Mouse (Mus musculus) stomach, postnatal 0 days (tissue): ENCODE data around the gene Kif2a. TPM values are rescaled to one million over a fixed set of nuclear protein-coding genes. Genes with fewer than 3 reads are reported as not detected.
A peak's percentile ranks its signal among the peaks of the same experiment; 100 is the strongest.

Source experiments
- ATAC-seq: fragments of 200-750 bp; cut with Nextera tagmentation; 2 replicates; pipeline ENCODE4 v1.8.0; 2017; ENCODE audit not compliant: low FRiP score, low TSS enrichment
- DNase-seq: peaks from one replicate; pipeline ENCODE4 v3.0.0-alpha.2; 2016; ENCODE audit warnings: low spot score
- H3K27ac ChIP-seq: fragments of 300-500 bp; sonication (generic); replicated peaks from 2 replicates; pipeline ENCODE4 v1.5.1; 2014; ENCODE audit warnings: mild to moderate bottlenecking, control low read depth
- H3K27me3 ChIP-seq: fragments of 300-500 bp; sonication (generic); 2 replicates; pipeline ENCODE4 v1.6.1; 2014; ENCODE audit warnings: low read length; ENCODE audit not compliant: control insufficient read depth, insufficient read depth
- H3K36me3 ChIP-seq: fragments of 300-500 bp; sonication (generic); 2 replicates; pipeline ENCODE4 v1.6.1; 2014; ENCODE audit warnings: low read length, mixed read lengths; ENCODE audit not compliant: control insufficient read depth, insufficient read depth
- H3K4me1 ChIP-seq: fragments of 300-500 bp; sonication (generic); replicated peaks from 2 replicates; pipeline ENCODE4 v1.6.1; 2014; ENCODE audit warnings: antibody characterized with exemption; ENCODE audit not compliant: control insufficient read depth, insufficient read depth
- H3K4me2 ChIP-seq: fragments of 300-500 bp; sonication (generic); replicated peaks from 2 replicates; pipeline ENCODE4 v1.6.1; 2014; ENCODE audit warnings: low read depth, mild to moderate bottlenecking, control low read depth, moderate library complexity
- H3K4me3 ChIP-seq: fragments of 300-500 bp; sonication (generic); 2 replicates; pipeline ENCODE4 v1.5.1; 2014; ENCODE audit warnings: low read depth, low read length, control low read depth
- H3K9ac ChIP-seq: fragments of 300-500 bp; sonication (generic); 2 replicates; pipeline ENCODE4 v1.6.1; 2014; ENCODE audit warnings: mild to moderate bottlenecking, low read length, control low read depth, mixed read lengths
- H3K9me3 ChIP-seq: fragments of 300-500 bp; sonication (generic); 2 replicates; pipeline ENCODE4 v1.6.1; 2016; ENCODE audit warnings: low read length; ENCODE audit not compliant: control insufficient read depth
- CTCF ChIP-seq: IDR thresholded peaks from 2 replicates; pipeline ENCODE4 v1.5.1; 2016; ENCODE audit warnings: antibody characterized with exemption, low read depth, mild to moderate bottlenecking, moderate library complexity
- EP300 ChIP-seq: optimal IDR thresholded peaks from 2 replicates; pipeline ENCODE3; 2016; ENCODE audit warnings: antibody characterized with exemption
- WGBS: fragments of 180-500 bp; shearing (Covaris S2); extraction: QIAGEN DNeasy Blood & Tissue Kit; methylation state at CpG from one replicate; pipeline ENCODE4 v1.1.7; 2014; 5-methylcytosine and 5-hydroxymethylcytosine counted together
- polyA plus RNA-seq: library from polyadenylated mRNA; unstranded; fragments of >200 nt; fragmentation: Nextera tagmentation; extraction: Ambion mirVana; gene quantifications from 2 replicates; pipeline ENCODE4 v1.2.1, GENCODE M21; 2015

Kif2a gene
- polyA plus RNA-seq, 1 experiment from 2014 or later = 16.7 TPM

DNA sequence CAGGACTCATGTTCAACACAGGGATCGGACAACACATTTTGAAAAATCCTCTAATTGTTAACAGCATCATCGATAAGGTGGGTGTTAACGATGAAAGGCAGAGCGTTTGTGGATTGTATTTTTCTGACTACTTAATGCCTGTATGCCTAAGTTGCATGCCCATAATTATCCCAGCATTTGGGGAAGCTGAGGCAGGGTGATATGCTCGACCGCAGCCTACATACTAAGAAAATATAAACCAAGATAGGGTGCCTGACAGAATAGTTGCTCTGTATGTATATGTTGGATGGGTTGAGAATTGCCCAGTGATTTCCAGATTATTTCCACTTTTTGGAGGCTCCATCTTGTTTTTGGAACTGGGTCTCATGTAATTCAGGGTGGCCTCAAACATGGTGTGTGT is 74.3 kb downstream of the Kif2a start:
- peak overlapping the region; percentile 65 for H3K4me2 ChIP-seq
- WGBS = 4% methylated on average over 6 of the region's 6 CpGs
- peak overlapping the region; percentile 94 for H3K9ac ChIP-seq
- H3K27me3 ChIP-seq = no peaks in the 10 kb centered on the region
- DNase-seq (no peak), ATAC-seq (no peak)
- peaks cover 9% of the 10 kb centered on the region for H3K36me3 ChIP-seq
- peaks cover 7% of the 10 kb centered on the region; the same call in 1 of the 2 replicates for H3K4me1 ChIP-seq
- peak overlapping the region; percentile 97 for H3K4me3 ChIP-seq
- peak overlapping the region; percentile 87; the same call in 1 of the 2 replicates for H3K27ac ChIP-seq
- TF ChIP-seq CTCF (no peak), EP300 (no peak)
- H3K9me3 ChIP-seq = no peaks in the 10 kb centered on the region

GRCm38 (mm10) chr13:106946594-106947540 is 75.1 kb downstream of the Kif2a start, which contains the start of gene Dimt1:
Dimt1 (plus strand) TSS chr13:106947127.
- DNase-seq (peak; percentile 96), ATAC-seq (peak; percentile 100)
- Histone ChIP-seq H3K4me2 (peak within 1 kb of the TSS; percentile 66), H3K27ac (peak within 1 kb of the TSS; percentile 87), H3K9me3 (no peaks in the 10 kb centered on the region), H3K4me3 (peak within 1 kb of the TSS; percentile 97), H3K4me1 (peaks cover 7% of the 10 kb centered on the region; the same call in 1 of the 2 replicates), H3K9ac (peak within 1 kb of the TSS; percentile 94), H3K36me3 (peaks cover 6% of the 10 kb centered on the region), H3K27me3 (no peaks in the 10 kb centered on the region)
- under 1% methylated on average over 68 of the region's 68 CpGs for WGBS
- TF ChIP-seq EP300 = no peak
- no peak for TF ChIP-seq CTCF

GRCm38 (mm10) chr13:106945518-106945917 is 76.4 kb downstream of the Kif2a start:
- H3K9ac ChIP-seq = no peak overlapping the region
- WGBS = 78% methylated on average over 9 of the region's 9 CpGs
- H3K27ac ChIP-seq = no peak overlapping the region
- TF ChIP-seq EP300 = no peak
- no peak for TF ChIP-seq CTCF
- H3K9me3 ChIP-seq = no peaks in the 10 kb centered on the region
- DNase-seq (no peak), ATAC-seq (no peak)
- H3K4me1 ChIP-seq = peaks cover 7% of the 10 kb centered on the region; the same call in 1 of the 2 replicates
- H3K4me3 ChIP-seq = no peak overlapping the region
- H3K27me3 ChIP-seq = no peaks in the 10 kb centered on the region
- H3K4me2 ChIP-seq = no peak overlapping the region
- H3K36me3 ChIP-seq = peaks cover 2% of the 10 kb centered on the region; the same call in 1 of the 2 replicates

- ATAC-seq = no peak
- peaks cover 2% of the 10 kb centered on the region; the same call in 1 of the 2 replicates for H3K4me1 ChIP-seq
- no peaks in the 10 kb centered on the region for H3K27me3 ChIP-seq
- no peaks in the 10 kb centered on the region for H3K9me3 ChIP-seq
- TF ChIP-seq CTCF = no peak
- no peak for TF ChIP-seq EP300
- H3K27ac ChIP-seq = no peak overlapping the region
- no peaks in the 10 kb centered on the region for H3K36me3 ChIP-seq
- H3K4me2 ChIP-seq = no peak overlapping the region
- H3K4me3 ChIP-seq = no peak overlapping the region
- no peak overlapping the region for H3K9ac ChIP-seq
- DNase-seq = no peak
- 86% methylated on average over 1 of the region's 1 CpGs for WGBS
These were observed 79.2 kb downstream of the Kif2a start for GRCm38 (mm10) chr13:106942721-106943120.

DNA sequence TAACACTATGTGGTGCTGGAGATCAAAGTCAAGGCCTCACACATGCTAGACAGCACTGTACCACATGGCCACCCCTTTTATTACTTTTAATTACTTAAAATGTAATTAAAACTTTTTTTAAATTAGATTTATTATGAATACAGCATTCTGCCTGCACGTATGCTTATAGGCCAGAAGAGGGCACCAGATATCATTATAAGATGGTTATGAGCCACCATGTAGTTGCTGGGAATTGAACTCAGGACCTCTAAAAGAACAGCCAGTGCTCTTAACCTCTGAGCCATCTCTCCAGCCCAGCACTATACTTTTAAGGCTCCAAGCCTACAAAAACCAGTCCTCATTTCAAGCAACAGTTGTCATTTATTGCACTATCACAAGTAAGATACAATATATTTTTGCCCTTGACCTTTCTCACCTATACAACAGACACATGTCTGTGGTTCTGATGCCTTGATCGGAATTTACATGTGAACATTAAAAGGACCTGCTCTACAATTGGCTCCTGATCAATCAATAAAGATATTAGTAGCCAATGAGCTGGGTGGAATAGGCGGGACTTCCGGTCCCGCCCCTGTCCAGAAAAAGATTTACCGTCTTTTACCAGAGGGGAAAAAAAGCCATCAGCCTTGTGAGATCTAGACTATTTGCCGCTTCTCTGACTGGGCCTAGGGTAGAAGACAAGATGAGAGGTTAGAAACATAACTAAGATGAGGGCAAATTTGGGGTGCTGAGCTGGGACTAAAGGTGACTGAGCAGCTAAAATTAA is 80.5 kb downstream of the Kif2a start:
- no peaks in the 10 kb centered on the region for H3K36me3 ChIP-seq

More for the DNA sequence above, 80.5 kb downstream of the Kif2a start:
- peak; percentile 40 for TF ChIP-seq CTCF
- no peak for TF ChIP-seq EP300
- Histone ChIP-seq H3K27me3 (no peaks in the 10 kb centered on the region), H3K9me3 (no peaks in the 10 kb centered on the region), H3K4me3 (no peak overlapping the region), H3K27ac (no peak overlapping the region), H3K9ac (no peak overlapping the region), H3K4me2 (no peak overlapping the region), H3K4me1 (no peaks in the 10 kb centered on the region)
- ATAC-seq (no peak), DNase-seq (peak; percentile 21)
- 27% methylated on average over 7 of the region's 7 CpGs for WGBS
